Mouse (Mus musculus) kidney, adult 2 months (tissue): ENCODE results near the gene Camk2g. TPM values are rescaled to one million over a fixed set of nuclear protein-coding genes. Genes with fewer than 3 reads are reported as not detected.

Experiments
- DNase-seq: peaks from one replicate; pipeline ENCODE4 v3.0.0; 2021
- H3K27ac ChIP-seq: fragments of 200-500 bp; 2 replicates; pipeline ENCODE4 v1.5.1; 2012; ENCODE audit warnings: low read depth, low read length, control low read depth, inconsistent platforms; ENCODE audit not compliant: insufficient read depth
- H3K27me3 ChIP-seq: fragments of 200-500 bp; replicated peaks from 2 replicates; pipeline ENCODE4 v1.6.1; 2012; ENCODE audit warnings: mild to moderate bottlenecking, moderate library complexity, low read length, inconsistent platforms; ENCODE audit not compliant: control insufficient read depth, insufficient read depth
- H3K36me3 ChIP-seq: fragments of 200-500 bp; 2 replicates; pipeline ENCODE4 v1.6.1; 2012; ENCODE audit warnings: mild to moderate bottlenecking, moderate library complexity, low read length, inconsistent platforms; ENCODE audit not compliant: control insufficient read depth, insufficient read depth
- H3K4me1 ChIP-seq: fragments of 200-500 bp; 2 replicates; pipeline ENCODE4 v1.6.1; 2011; ENCODE audit warnings: low read length; ENCODE audit not compliant: control insufficient read depth, insufficient read depth
- H3K4me3 ChIP-seq: fragments of 200-500 bp; 2 replicates; pipeline ENCODE4 v1.5.1; 2011; ENCODE audit warnings: mild to moderate bottlenecking, low read depth, low read length, control low read depth; ENCODE audit not compliant: insufficient read depth
- CTCF ChIP-seq: fragments of 200-500 bp; conservative IDR thresholded peaks from 2 replicates; pipeline ENCODE4 v1.5.1; 2011; ENCODE audit warnings: low read depth, mild to moderate bottlenecking, control low read depth, low read length, moderate library complexity, mixed read lengths; ENCODE audit not compliant: insufficient read depth, insufficient read length
- POLR2A ChIP-seq: fragments of 200-500 bp; IDR thresholded peaks from one replicate; pipeline ENCODE4 v1.6.1; 2011; ENCODE audit warnings: low read depth, low read length, control low read depth
- WGBS: fragments of 180-500 bp; shearing (Covaris S2); methylation state at CpG from one replicate; pipeline ENCODE4 v1.1.7; 2018; 5-methylcytosine and 5-hydroxymethylcytosine counted together
- polyA plus RNA-seq: library from polyadenylated mRNA; depleted of rRNA; stranded (reverse); fragments of >200 nt; gene quantifications from 2 replicates; pipeline ENCODE4 v1.2.3, GENCODE M21; 2012

The Camk2g gene
- polyA plus RNA-seq, 1 experiment = 15.4 TPM

GRCm38 (mm10) chr14:20695761-20696520 lies 97.9 kb downstream of the Camk2g start:
- Histone ChIP-seq H3K27me3 (no peaks in the 10 kb centered on the region), H3K36me3 (peaks cover 4% of the 10 kb centered on the region; the same call in 1 of the 2 replicates), H3K27ac (no peak overlapping the region), H3K4me1 (peaks cover 15% of the 10 kb centered on the region; the same call in 1 of the 2 replicates), H3K4me3 (peak overlapping the region; percentile 69)
- TF ChIP-seq CTCF = no peak
- 20% methylated on average over 27 of the region's 27 CpGs for WGBS
- DNase-seq = peak; percentile 23

GRCm38 (mm10) chr14:20694884-20695760 lies 98.8 kb downstream of the Camk2g start, which contains the start of gene Fut11:
TSS of gene Fut11 (plus strand) at chr14:20694968.
- DNase-seq = peak; percentile 87
- peaks cover 4% of the 10 kb centered on the region; the same call in 1 of the 2 replicates for H3K36me3 ChIP-seq
- TF ChIP-seq CTCF = no peak
- TF ChIP-seq POLR2A = peak; percentile 48

GRCm38 (mm10) chr14:20694185-20694883 lies 99.6 kb downstream of the Camk2g start:
- WGBS = 32% methylated on average over 13 of the region's 13 CpGs
- TF ChIP-seq POLR2A (no peak), CTCF (no peak)
- H3K36me3 ChIP-seq = peaks cover 6% of the 10 kb centered on the region; the same call in 1 of the 2 replicates
- peak; percentile 17 for DNase-seq
- peak overlapping the region; percentile 69 for H3K4me3 ChIP-seq
- H3K4me1 ChIP-seq = peaks cover 15% of the 10 kb centered on the region; the same call in 1 of the 2 replicates
- no peaks in the 10 kb centered on the region for H3K27me3 ChIP-seq
- no peak overlapping the region for H3K27ac ChIP-seq

More at GRCm38 (mm10) chr14:20694884-20695760, 98.8 kb downstream of the Camk2g start, which contains the start of gene Fut11:
- Histone ChIP-seq H3K4me1 (peaks cover 15% of the 10 kb centered on the region; the same call in 1 of the 2 replicates), H3K4me3 (peak within 1 kb of the TSS; percentile 69), H3K27ac (peak within 1 kb of the TSS; percentile 80), H3K27me3 (no peaks in the 10 kb centered on the region)
- 5% methylated on average over 110 of the region's 111 CpGs for WGBS

GRCm38 (mm10) chr14:20693589-20694101 lies 100.2 kb downstream of the Camk2g start:
- DNase-seq = no peak
- H3K27ac ChIP-seq = no peak overlapping the region
- peaks cover 6% of the 10 kb centered on the region; the same call in 1 of the 2 replicates for H3K36me3 ChIP-seq
- WGBS = 82% methylated on average over 10 of the region's 10 CpGs
- H3K27me3 ChIP-seq = no peaks in the 10 kb centered on the region
- TF ChIP-seq POLR2A = no peak
- no peak for TF ChIP-seq CTCF
- H3K4me3 ChIP-seq = no peak overlapping the region
- peaks cover 15% of the 10 kb centered on the region; the same call in 1 of the 2 replicates for H3K4me1 ChIP-seq

GRCm38 (mm10) chr14:20691772-20692171 lies 102.1 kb downstream of the Camk2g start:
- peaks cover 7% of the 10 kb centered on the region; the same call in 1 of the 2 replicates for H3K36me3 ChIP-seq
- DNase-seq = no peak
- no peak overlapping the region for H3K4me3 ChIP-seq
- no peak for TF ChIP-seq POLR2A
- TF ChIP-seq CTCF = no peak
- H3K4me1 ChIP-seq = peaks cover 13% of the 10 kb centered on the region; the same call in 1 of the 2 replicates
- 87% methylated on average over 6 of the region's 6 CpGs for WGBS
- no peaks in the 10 kb centered on the region for H3K27me3 ChIP-seq
- H3K27ac ChIP-seq = no peak overlapping the region

- Histone ChIP-seq H3K4me1 (peaks cover 2% of the 10 kb centered on the region; the same call in 1 of the 2 replicates), H3K27me3 (no peaks in the 10 kb centered on the region), H3K36me3 (peaks cover 10% of the 10 kb centered on the region), H3K4me3 (no peak overlapping the region), H3K27ac (no peak overlapping the region)
- DNase-seq = no peak
- TF ChIP-seq POLR2A = no peak
- TF ChIP-seq CTCF = no peak
- WGBS = 72% methylated on average over 2 of the region's 2 CpGs
Measured at GRCm38 (mm10) chr14:20689009-20689408, 104.9 kb downstream of the Camk2g start.
